Mouse (Mus musculus) stomach, postnatal 0 days (tissue): Measurements from ENCODE around the gene Saa2.

Experiments used
- CTCF ChIP-seq: IDR thresholded peaks from 2 replicates; pipeline ENCODE4 v1.5.1; 2016; ENCODE audit warnings: antibody characterized with exemption, low read depth, mild to moderate bottlenecking, moderate library complexity
- EP300 ChIP-seq: optimal IDR thresholded peaks from 2 replicates; pipeline ENCODE3; 2016; ENCODE audit warnings: antibody characterized with exemption

DNA sequence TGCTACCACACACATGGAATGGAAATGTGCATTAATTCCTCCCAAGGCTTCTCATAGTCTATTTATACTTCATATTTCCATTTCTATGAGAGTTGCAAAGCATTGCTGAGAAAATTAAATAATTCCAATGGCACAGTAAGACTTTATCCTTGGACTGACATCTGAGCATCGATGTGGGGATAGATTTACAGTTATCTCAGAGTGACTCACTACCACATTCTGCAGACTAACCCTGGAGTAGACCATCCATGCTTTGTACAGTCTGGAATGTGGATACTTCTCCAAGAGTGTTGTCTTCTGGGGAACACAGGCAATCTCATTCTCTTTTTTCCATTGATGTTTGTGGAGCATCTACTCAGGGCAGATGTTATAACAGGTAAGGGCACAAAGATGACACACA is 24.0 kb upstream of the Saa2 start:
- TF ChIP-seq CTCF (no peak), EP300 (no peak)
